Mouse (Mus musculus) midbrain, embryonic 12.5 days (tissue): ENCODE measurements around the gene Entpd7. TPM values are rescaled to one million over a fixed set of nuclear protein-coding genes. Genes with fewer than 3 reads are reported as not detected.

ENCODE experiments used
- ATAC-seq: fragments of 200-750 bp; cut with Nextera tagmentation; 2 replicates; pipeline ENCODE4 v1.8.0; 2017; ENCODE audit warnings: low read depth, moderate TSS enrichment, moderate library complexity; ENCODE audit not compliant: low FRiP score
- H3K27ac ChIP-seq: fragments of 300-500 bp; sonication (generic); replicated peaks from 2 replicates; pipeline ENCODE4 v1.5.1; 2016; ENCODE audit warnings: mild to moderate bottlenecking
- H3K27me3 ChIP-seq: fragments of 300-500 bp; sonication (generic); 2 replicates; pipeline ENCODE4 v1.6.1; 2016; ENCODE audit warnings: mild to moderate bottlenecking
- H3K36me3 ChIP-seq: fragments of 300-500 bp; sonication (generic); 2 replicates; pipeline ENCODE4 v1.6.1; 2016
- H3K4me1 ChIP-seq: fragments of 300-500 bp; sonication (generic); 2 replicates; pipeline ENCODE4 v1.6.1; 2016
- H3K4me2 ChIP-seq: fragments of 300-500 bp; sonication (generic); replicated peaks from 2 replicates; pipeline ENCODE4 v1.6.1; 2016; ENCODE audit warnings: mild to moderate bottlenecking, moderate library complexity
- H3K4me3 ChIP-seq: fragments of 300-500 bp; sonication (generic); 2 replicates; pipeline ENCODE4 v1.5.1; 2016; ENCODE audit warnings: mild to moderate bottlenecking
- H3K9ac ChIP-seq: fragments of 300-500 bp; sonication (generic); replicated peaks from 2 replicates; pipeline ENCODE4 v1.6.1; 2016; ENCODE audit warnings: mild to moderate bottlenecking, moderate library complexity
- H3K9me3 ChIP-seq: fragments of 300-500 bp; sonication (generic); 2 replicates; pipeline ENCODE4 v1.6.1; 2016; ENCODE audit warnings: mild to moderate bottlenecking
- WGBS: fragments of 180-500 bp; shearing (Covaris S2); methylation state at CpG from one replicate; pipeline ENCODE4 v1.1.7; 2016; 5-methylcytosine and 5-hydroxymethylcytosine counted together
- polyA plus RNA-seq: library from polyadenylated mRNA; unstranded; fragments of >200 nt; fragmentation: Nextera tagmentation; extraction: Ambion mirVana; gene quantifications from 2 replicates; pipeline ENCODE4 v1.2.1, GENCODE M21; 2016

The Entpd7 gene
- polyA plus RNA-seq, 1 experiment from 2014 or later = 9.7 TPM

DNA sequence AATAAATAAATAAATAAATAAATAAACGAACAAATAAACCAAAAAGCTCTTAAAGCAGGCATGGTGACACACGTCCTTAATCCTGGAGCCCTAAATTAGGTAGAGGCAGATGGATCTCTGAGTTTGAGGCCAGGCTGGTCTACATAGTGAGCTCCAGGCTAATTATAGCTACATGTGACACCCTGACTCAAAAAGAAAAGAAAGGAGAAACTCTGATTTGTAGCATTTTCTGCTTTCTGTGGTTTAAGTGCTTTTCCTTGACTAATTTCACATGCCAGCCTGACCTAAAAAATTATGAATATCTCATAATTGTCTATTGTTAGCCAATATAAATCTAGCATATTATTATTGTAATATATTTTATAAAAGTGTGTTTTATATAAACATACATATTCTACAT is 72.9 kb downstream of the Entpd7 start:
- H3K9ac ChIP-seq = no peak overlapping the region
- 81% methylated on average over 2 of the region's 2 CpGs for WGBS
- H3K4me1 ChIP-seq = no peaks in the 10 kb centered on the region
- no peak overlapping the region for H3K4me3 ChIP-seq
- no peak overlapping the region for H3K4me2 ChIP-seq
- H3K9me3 ChIP-seq = no peaks in the 10 kb centered on the region
- H3K27ac ChIP-seq = no peak overlapping the region
- ATAC-seq = no peak
- no peaks in the 10 kb centered on the region for H3K27me3 ChIP-seq
- H3K36me3 ChIP-seq = no peaks in the 10 kb centered on the region

GRCm38 (mm10) chr19:43766451-43766850 is 77.0 kb downstream of the Entpd7 start:
- Histone ChIP-seq H3K9me3 (no peaks in the 10 kb centered on the region), H3K27me3 (no peaks in the 10 kb centered on the region), H3K36me3 (0 out of 2 replicates have a peak, but pooled peaks cover 4% of the 10 kb centered on the region), H3K4me1 (no peaks in the 10 kb centered on the region), H3K9ac (no peak overlapping the region), H3K4me2 (no peak overlapping the region), H3K27ac (no peak overlapping the region), H3K4me3 (no peak overlapping the region)
- no peak for ATAC-seq
- 89% methylated on average over 5 of the region's 5 CpGs for WGBS

- WGBS = 84% methylated on average over 9 of the region's 9 CpGs
- Histone ChIP-seq H3K4me1 (no peaks in the 10 kb centered on the region), H3K9me3 (no peaks in the 10 kb centered on the region)
Measured at GRCm38 (mm10) chr19:43767549-43768322, 78.3 kb downstream of the Entpd7 start.

DNA sequence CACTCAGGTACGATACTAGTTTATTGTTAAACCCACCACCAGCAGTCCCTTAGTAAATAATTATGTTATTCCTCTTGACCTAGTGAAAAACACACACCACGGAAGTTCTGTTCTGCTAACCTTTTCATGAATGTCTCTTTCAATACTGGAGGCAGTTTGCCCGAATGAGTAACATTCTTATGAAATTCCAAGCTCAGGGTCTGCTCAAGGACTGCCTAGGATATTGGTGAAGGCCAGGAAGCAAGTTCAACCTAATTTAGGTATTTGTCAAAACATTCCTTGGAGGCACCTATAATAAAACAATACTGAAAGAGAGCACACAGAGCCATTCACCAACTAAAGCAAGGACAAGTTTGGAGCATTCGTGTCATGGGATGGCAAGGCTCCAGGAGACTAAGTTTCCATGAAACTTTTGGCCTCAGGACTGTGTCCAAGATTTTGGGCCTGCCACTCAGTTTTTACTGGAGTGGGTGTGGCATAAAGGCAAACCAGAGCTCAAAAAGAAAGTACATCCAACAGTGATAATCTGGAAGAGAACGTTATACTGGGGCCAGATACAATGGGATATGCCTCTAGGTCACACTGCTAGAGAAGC is 80.0 kb downstream of the Entpd7 start:
- ATAC-seq = no peak
- H3K27me3 ChIP-seq = no peaks in the 10 kb centered on the region
- H3K4me3 ChIP-seq = no peak overlapping the region
- WGBS = 89% methylated on average over 5 of the region's 5 CpGs
- no peak overlapping the region for H3K4me2 ChIP-seq
- H3K9ac ChIP-seq = no peak overlapping the region
- H3K36me3 ChIP-seq = 0 out of 2 replicates have a peak, but pooled peaks cover 4% of the 10 kb centered on the region
- H3K27ac ChIP-seq = no peak overlapping the region
- no peaks in the 10 kb centered on the region for H3K9me3 ChIP-seq
- H3K4me1 ChIP-seq = no peaks in the 10 kb centered on the region

More at GRCm38 (mm10) chr19:43767549-43768322, 78.3 kb downstream of the Entpd7 start:
- H3K36me3 ChIP-seq = 0 out of 2 replicates have a peak, but pooled peaks cover 4% of the 10 kb centered on the region
- H3K27ac ChIP-seq = no peak overlapping the region
- no peak overlapping the region for H3K4me3 ChIP-seq
- no peaks in the 10 kb centered on the region for H3K27me3 ChIP-seq
- H3K9ac ChIP-seq = no peak overlapping the region
- no peak overlapping the region for H3K4me2 ChIP-seq
- no peak for ATAC-seq

DNA sequence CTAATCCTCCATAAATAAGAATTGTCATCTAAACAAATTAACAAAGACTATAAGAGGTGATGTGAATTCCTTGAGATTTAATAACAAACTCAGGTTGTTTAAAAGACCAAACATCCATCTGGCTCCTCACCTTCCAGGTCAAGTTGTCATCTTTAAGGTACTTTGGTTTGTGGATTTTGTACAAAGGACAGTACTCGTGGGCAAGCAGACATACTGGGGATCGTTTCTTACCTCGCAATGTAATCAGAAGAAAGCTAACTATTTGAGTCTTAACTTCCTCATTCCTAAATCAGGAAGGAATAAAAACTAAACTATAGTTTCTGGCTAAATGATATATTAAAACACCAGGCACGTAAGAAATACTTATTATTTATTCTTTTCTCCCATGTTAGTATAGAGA is 81.1 kb downstream of the Entpd7 start:
- Histone ChIP-seq H3K27ac (no peak overlapping the region), H3K4me1 (no peaks in the 10 kb centered on the region), H3K27me3 (no peaks in the 10 kb centered on the region), H3K4me3 (no peak overlapping the region), H3K9me3 (no peaks in the 10 kb centered on the region), H3K36me3 (0 out of 2 replicates have a peak, but pooled peaks cover 4% of the 10 kb centered on the region), H3K4me2 (no peak overlapping the region), H3K9ac (no peak overlapping the region)
- 91% methylated on average over 4 of the region's 4 CpGs for WGBS
- no peak for ATAC-seq

GRCm38 (mm10) chr19:43771499-43771969 is 82.1 kb downstream of the Entpd7 start:
- no peak for ATAC-seq
- Histone ChIP-seq H3K36me3 (0 out of 2 replicates have a peak, but pooled peaks cover 4% of the 10 kb centered on the region), H3K4me3 (no peak overlapping the region), H3K9ac (no peak overlapping the region), H3K27me3 (no peaks in the 10 kb centered on the region), H3K27ac (no peak overlapping the region), H3K9me3 (no peaks in the 10 kb centered on the region), H3K4me1 (no peaks in the 10 kb centered on the region), H3K4me2 (no peak overlapping the region)
- WGBS = 92% methylated on average over 5 of the region's 5 CpGs

DNA sequence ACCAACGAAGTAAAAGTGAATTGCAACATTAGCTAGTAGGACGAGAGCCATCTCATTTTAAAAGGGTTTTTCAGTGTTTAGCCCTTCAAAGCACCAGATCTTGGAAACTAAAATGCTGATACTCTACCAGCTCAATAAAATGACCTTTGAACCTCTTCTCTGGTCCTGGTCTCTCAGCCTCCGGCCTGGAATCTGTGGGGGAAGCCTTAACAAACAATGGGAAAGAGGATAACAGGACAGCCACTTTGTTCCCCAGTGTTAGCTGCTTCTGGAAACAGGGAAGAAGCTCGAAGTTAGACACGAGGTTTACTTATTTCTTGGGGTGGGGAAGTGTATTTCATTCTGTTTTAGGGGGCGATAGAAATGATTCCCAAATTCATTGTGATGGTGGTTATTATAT is 82.8 kb downstream of the Entpd7 start:
- Histone ChIP-seq H3K36me3 (0 out of 2 replicates have a peak, but pooled peaks cover 4% of the 10 kb centered on the region), H3K4me3 (no peak overlapping the region), H3K4me2 (no peak overlapping the region), H3K27me3 (no peaks in the 10 kb centered on the region), H3K9ac (no peak overlapping the region), H3K4me1 (no peaks in the 10 kb centered on the region), H3K27ac (no peak overlapping the region), H3K9me3 (no peaks in the 10 kb centered on the region)
- 42% methylated on average over 6 of the region's 6 CpGs for WGBS
- ATAC-seq = no peak

DNA sequence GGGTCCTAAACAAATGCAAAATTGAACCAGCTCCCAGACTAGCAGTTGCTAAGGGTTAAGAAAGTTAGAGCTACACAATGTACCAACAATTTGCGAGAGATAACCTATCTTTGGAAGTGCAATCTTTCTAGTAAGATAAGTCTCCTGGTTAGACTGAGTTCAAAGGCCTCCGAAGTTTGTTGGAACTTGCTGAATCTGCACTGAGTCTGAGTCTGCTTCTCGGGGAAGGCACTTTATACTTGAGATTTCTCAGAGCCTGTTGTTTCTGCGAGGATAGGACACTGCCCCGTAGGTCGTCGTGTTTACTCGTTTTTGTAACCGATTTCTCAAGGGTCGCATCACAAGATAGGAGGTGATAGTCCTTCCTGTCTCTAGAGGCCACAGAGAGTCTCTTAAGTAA is 86.0 kb downstream of the Entpd7 start:
- Histone ChIP-seq H3K4me2 (no peak overlapping the region), H3K27ac (no peak overlapping the region), H3K36me3 (no peaks in the 10 kb centered on the region), H3K27me3 (no peaks in the 10 kb centered on the region), H3K9ac (no peak overlapping the region), H3K4me3 (no peak overlapping the region), H3K4me1 (no peaks in the 10 kb centered on the region), H3K9me3 (no peaks in the 10 kb centered on the region)
- 80% methylated on average over 10 of the region's 10 CpGs for WGBS
- ATAC-seq = no peak

DNA sequence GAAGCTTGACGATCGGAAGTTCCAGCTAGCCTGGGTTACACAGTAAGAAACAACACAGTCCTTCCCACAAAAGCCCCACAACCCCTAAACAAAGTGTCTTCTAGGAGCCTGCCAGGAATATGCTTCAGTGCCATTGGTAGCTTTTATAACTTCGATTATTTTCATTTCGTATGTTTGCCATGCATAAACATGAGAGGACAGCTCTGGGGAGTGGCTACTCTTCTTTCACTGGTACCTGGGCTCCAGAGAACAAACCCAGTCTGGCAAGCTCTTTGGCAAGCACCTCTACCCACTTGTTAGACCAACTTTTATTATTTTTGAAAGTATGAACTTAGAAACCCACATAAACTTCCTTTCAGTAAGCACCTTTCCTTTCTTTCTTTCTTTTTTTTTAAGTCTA is 87.1 kb downstream of the Entpd7 start:
- no peak overlapping the region for H3K27ac ChIP-seq
- no peak overlapping the region for H3K4me3 ChIP-seq
- H3K27me3 ChIP-seq = no peaks in the 10 kb centered on the region
- 85% methylated on average over 4 of the region's 4 CpGs for WGBS
- H3K4me1 ChIP-seq = no peaks in the 10 kb centered on the region
- no peak overlapping the region for H3K4me2 ChIP-seq
- H3K9me3 ChIP-seq = no peaks in the 10 kb centered on the region
- no peak for ATAC-seq
- no peak overlapping the region for H3K9ac ChIP-seq
- H3K36me3 ChIP-seq = no peaks in the 10 kb centered on the region

- no peak overlapping the region for H3K27ac ChIP-seq
- 82% methylated on average over 2 of the region's 2 CpGs for WGBS
- no peak overlapping the region for H3K9ac ChIP-seq
- no peaks in the 10 kb centered on the region for H3K27me3 ChIP-seq
- no peak overlapping the region for H3K4me3 ChIP-seq
- H3K36me3 ChIP-seq = no peaks in the 10 kb centered on the region
- H3K9me3 ChIP-seq = no peaks in the 10 kb centered on the region
- ATAC-seq = no peak
- H3K4me1 ChIP-seq = no peaks in the 10 kb centered on the region
- H3K4me2 ChIP-seq = no peak overlapping the region
Measured at GRCm38 (mm10) chr19:43777308-43777707, 87.8 kb downstream of the Entpd7 start.

DNA sequence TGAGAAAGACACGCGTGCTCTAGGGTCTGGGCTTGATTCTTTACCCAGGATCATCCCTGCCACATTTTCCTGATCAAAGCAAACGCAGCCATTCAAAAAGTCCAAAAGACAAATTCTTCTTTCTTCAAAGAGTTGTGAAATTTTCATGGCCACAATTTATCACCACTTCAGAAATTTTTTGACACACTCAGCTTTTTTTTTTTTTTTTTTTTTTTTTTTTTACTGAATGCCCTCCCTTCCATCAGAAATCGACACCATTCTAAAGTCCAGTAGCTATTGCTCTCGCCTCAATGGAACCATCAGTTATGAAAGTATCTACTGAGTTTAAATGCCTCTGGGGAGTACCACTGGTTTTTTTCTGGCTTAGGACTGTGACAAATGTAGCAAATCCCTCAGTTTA is 90.9 kb downstream of the Entpd7 start:
- 92% methylated on average over 5 of the region's 5 CpGs for WGBS
- Histone ChIP-seq H3K4me2 (no peak overlapping the region), H3K27ac (no peak overlapping the region), H3K36me3 (no peaks in the 10 kb centered on the region), H3K9ac (no peak overlapping the region), H3K27me3 (no peaks in the 10 kb centered on the region), H3K9me3 (no peaks in the 10 kb centered on the region), H3K4me3 (no peak overlapping the region), H3K4me1 (no peaks in the 10 kb centered on the region)
- no peak for ATAC-seq

GRCm38 (mm10) chr19:43781980-43782379 is 92.5 kb downstream of the Entpd7 start, which contains the start of gene Abcc2:
Gene Abcc2 (plus strand): TSS chr19:43782192.
- Histone ChIP-seq H3K27me3 (no peaks in the 10 kb centered on the region), H3K4me3 (no peak within 1 kb of the TSS), H3K27ac (no peak within 1 kb of the TSS), H3K4me2 (no peak within 1 kb of the TSS), H3K36me3 (no peaks in the 10 kb centered on the region), H3K4me1 (no peaks in the 10 kb centered on the region), H3K9me3 (no peaks in the 10 kb centered on the region), H3K9ac (no peak within 1 kb of the TSS)
- no peak for ATAC-seq
- 78% methylated on average over 3 of the region's 3 CpGs for WGBS
